Mouse (Mus musculus): ENCODE measurements at regions not wholly inside any gene's neighbourhood (a gene's known extent, or its start where the extent isn't known, plus 50 kb on each side); places are given as distances from the start of the nearest gene placed in this dataset.

DNA sequence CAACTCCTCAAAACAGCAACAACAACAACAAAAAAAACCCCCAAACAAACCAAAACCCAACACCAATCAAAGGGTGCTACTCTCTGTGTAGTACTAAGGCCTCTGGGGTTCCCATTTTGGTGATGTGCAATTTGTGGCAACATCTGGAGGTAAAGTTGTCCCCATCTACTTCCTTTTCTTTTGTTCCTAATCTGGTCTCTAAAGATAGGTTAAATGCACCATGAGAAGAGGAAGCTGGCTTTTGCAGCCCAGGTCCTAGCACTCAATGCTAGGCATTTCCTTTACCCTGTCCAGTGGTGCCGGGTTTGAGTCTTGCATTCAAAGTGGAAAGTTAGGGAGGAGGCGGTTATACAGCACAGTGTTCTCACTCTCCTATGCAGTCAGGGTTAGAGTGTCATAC lies 57.4 kb downstream of the 4930426L09Rik start:
- Histone ChIP-seq H3K4me1 (ENCODE audit: control insufficient read depth in 1 of 2, insufficient read depth in 2 of 2, low read length in 2 of 2) (peaks cover 4 to 28% of the 10 kb centered on the region in 2 experiments), H3K79me2 (ENCODE audit: control insufficient read depth, insufficient read depth, low read length, poor library complexity) (no peaks in the 10 kb centered on the region), H3K36me3 (ENCODE audit: control insufficient read depth in 1 of 2, insufficient read depth in 2 of 2, low read length in 2 of 2) (peaks cover 0 to 24% of the 10 kb centered on the region in 2 experiments; a peak in 2 of 4 replicates), H3K9ac (ENCODE audit: control insufficient read depth, low read depth, low read length, poor library complexity, severe bottlenecking) (0 out of 2 replicates have a peak overlapping the region, but pooled peaks have one; percentile 4), H3K27me3 (ENCODE audit: control insufficient read depth in 1 of 2, insufficient read depth in 2 of 2, low read length in 2 of 2) (no peaks in the 10 kb centered on the region), H3K27ac (ENCODE audit: control insufficient read depth, low read depth, low read length) (peak overlapping the region; percentile 58), H3K9me3 (replicated peaks; ENCODE audit: insufficient read depth, low read length) (no peaks in the 10 kb centered on the region), H3K4me3 (ENCODE audit: control insufficient read depth in 1 of 2, insufficient read depth in 1 of 2, low read depth in 2 of 2, low read length in 2 of 2) (no peak overlapping the region)
- peak; percentile 89 for DNase-seq (ENCODE audit: low read depth, low spot score)
- TF ChIP-seq MXI1 (IDR thresholded peaks at IDR 0.05; ENCODE audit: low read depth, low read length), result no peak
- TF ChIP-seq MAFK (IDR thresholded peaks at IDR 0.05; ENCODE audit: borderline replicate concordance, low read depth, low read length), result no peak
- TF ChIP-seq POLR2AphosphoS5 (IDR thresholded peaks at IDR 0.05; ENCODE audit: borderline replicate concordance, low read depth, low read length), result no peak
- no peak for TF ChIP-seq GABPA (IDR thresholded peaks at IDR 0.05; ENCODE audit: low read depth, low read length)
- TF ChIP-seq POLR2AphosphoS2 (IDR thresholded peaks at IDR 0.05; ENCODE audit: low read length), result no peak
- 0 out of 2 replicates have a peak, but pooled peaks have one; percentile 39 for TF ChIP-seq RCOR1 (IDR thresholded peaks at IDR 0.05; ENCODE audit: low read depth, low read length)
- TF ChIP-seq ZC3H11A (IDR thresholded peaks at IDR 0.05; ENCODE audit: low read depth, low read length), result no peak
- no peak for TF ChIP-seq ELF1 (IDR thresholded peaks at IDR 0.05; ENCODE audit: low read depth, low read length)
- no peak for TF ChIP-seq MAX (IDR thresholded peaks at IDR 0.05; ENCODE audit: low read length)
- TF ChIP-seq POLR2A (IDR thresholded peaks at IDR 0.05; ENCODE audit: control insufficient read depth in 1 of 2, insufficient read depth in 1 of 2, low read depth in 1 of 2, low read length in 2 of 2, poor library complexity in 1 of 2), result no peak
- no peak for TF ChIP-seq RAD21 (IDR thresholded peaks at IDR 0.05; ENCODE audit: low read depth, low read length)
- TF ChIP-seq MAZ (IDR thresholded peaks at IDR 0.05; ENCODE audit: low read depth, low read length), result no peak
- TF ChIP-seq E2F4 (IDR thresholded peaks at IDR 0.05; ENCODE audit: borderline replicate concordance, low read depth, low read length), result no peak
- no peak for TF ChIP-seq NRF1 (IDR thresholded peaks at IDR 0.05; ENCODE audit: insufficient read depth, low read depth, low read length, poor library complexity, severe bottlenecking)
- TF ChIP-seq ZKSCAN1 (IDR thresholded peaks at IDR 0.05; ENCODE audit: low read depth, low read length), result no peak
- peak; percentile 43; the same call in 1 of the 2 replicates for TF ChIP-seq SIN3A (IDR thresholded peaks at IDR 0.05; ENCODE audit: low read length)
- TF ChIP-seq CTCF (IDR thresholded peaks at IDR 0.05 in 2 of 3, conservative IDR thresholded peaks at IDR 0.05 in 1 of 3; ENCODE audit: control insufficient read depth in 1 of 3, insufficient read depth in 1 of 3, low read depth in 2 of 3, low read length in 3 of 3, poor library complexity in 1 of 3, severe bottlenecking in 1 of 3), result no peak
- no peak for TF ChIP-seq ZMIZ1 (IDR thresholded peaks at IDR 0.05; ENCODE audit: low read depth, low read length)
- no peak for TF ChIP-seq UBTF (IDR thresholded peaks at IDR 0.05; ENCODE audit: borderline replicate concordance, insufficient read depth, low read depth, low read length)
- no peak for TF ChIP-seq ZNF384 (IDR thresholded peaks at IDR 0.05; ENCODE audit: low read depth, low read length)
- TF ChIP-seq SMC3 (IDR thresholded peaks at IDR 0.05; ENCODE audit: low read depth, low read length), result no peak; the same call in 1 of the 2 replicates
- TF ChIP-seq MYC (IDR thresholded peaks at IDR 0.05; ENCODE audit: low read depth, low read length), result 0 out of 2 replicates have a peak, but pooled peaks have one; percentile 26
- TF ChIP-seq GATA1 (IDR thresholded peaks at IDR 0.05; ENCODE audit: low read depth, low read length), result peak; percentile 79
- TF ChIP-seq MYB (IDR thresholded peaks at IDR 0.05; ENCODE audit: low read depth, low read length), result no peak
- TF ChIP-seq USF1 (IDR thresholded peaks at IDR 0.05; ENCODE audit: low read depth, low read length), result no peak
- TF ChIP-seq EP300 (IDR thresholded peaks at IDR 0.05; ENCODE audit: low read depth in 1 of 2, low read length in 2 of 2), result peak; percentile 78 to 85
- TF ChIP-seq TBP (IDR thresholded peaks at IDR 0.05; ENCODE audit: low read depth, low read length), result peak; percentile 54; the same call in 1 of the 2 replicates
- peak; percentile 69; the same call in 1 of the 2 replicates for TF ChIP-seq TCF12 (IDR thresholded peaks at IDR 0.05; ENCODE audit: low read depth, low read length)
- TF ChIP-seq ETS1 (IDR thresholded peaks at IDR 0.05; ENCODE audit: low read depth, low read length), result peak; percentile 68; the same call in 1 of the 2 replicates
- no peak for TF ChIP-seq JUND (IDR thresholded peaks at IDR 0.05; ENCODE audit: low read depth, low read length)
- TF ChIP-seq MEF2A (IDR thresholded peaks at IDR 0.05; ENCODE audit: extremely low read depth, insufficient replicate concordance, low read depth, low read length, poor library complexity, severe bottlenecking), result peak; percentile 82; the same call in 1 of the 2 replicates
- no peak for TF ChIP-seq HCFC1 (IDR thresholded peaks at IDR 0.05; ENCODE audit: low read depth, low read length)
- TF ChIP-seq TAL1 (IDR thresholded peaks at IDR 0.05; ENCODE audit: low read length), result peak; percentile 75
- no peak for TF ChIP-seq BHLHE40 (IDR thresholded peaks at IDR 0.05; ENCODE audit: borderline replicate concordance, low read depth, low read length)
- no peak for TF ChIP-seq NELFE (IDR thresholded peaks at IDR 0.05; ENCODE audit: low read depth, low read length)
- TF ChIP-seq CHD2 (IDR thresholded peaks at IDR 0.05; ENCODE audit: low read length), result no peak
- TF ChIP-seq KAT2A (conservative IDR thresholded peaks at IDR 0.05; ENCODE audit: low read depth, low read length), result no peak
- TF ChIP-seq USF2 (IDR thresholded peaks at IDR 0.05; ENCODE audit: borderline replicate concordance in 1 of 2, insufficient read depth in 1 of 2, low read depth in 1 of 2, low read length in 2 of 2), result no peak

All from MEL (cell line).